Mouse (Mus musculus) bone marrow, adult 2 months (tissue): ENCODE results near the gene Xylt2.

ENCODE experiments used
- CTCF ChIP-seq: fragments of 200-500 bp; IDR thresholded peaks from 2 replicates; pipeline ENCODE4 v1.5.1; 2011; ENCODE audit warnings: low read length, control low read depth; ENCODE audit not compliant: control insufficient read depth, insufficient read depth
- POLR2A ChIP-seq: fragments of 200-500 bp; IDR thresholded peaks from 2 replicates; pipeline ENCODE4 v1.6.1; 2011; ENCODE audit warnings: low read depth, mild to moderate bottlenecking, control low read depth, low read length, borderline replicate concordance; ENCODE audit not compliant: control insufficient read depth

DNA sequence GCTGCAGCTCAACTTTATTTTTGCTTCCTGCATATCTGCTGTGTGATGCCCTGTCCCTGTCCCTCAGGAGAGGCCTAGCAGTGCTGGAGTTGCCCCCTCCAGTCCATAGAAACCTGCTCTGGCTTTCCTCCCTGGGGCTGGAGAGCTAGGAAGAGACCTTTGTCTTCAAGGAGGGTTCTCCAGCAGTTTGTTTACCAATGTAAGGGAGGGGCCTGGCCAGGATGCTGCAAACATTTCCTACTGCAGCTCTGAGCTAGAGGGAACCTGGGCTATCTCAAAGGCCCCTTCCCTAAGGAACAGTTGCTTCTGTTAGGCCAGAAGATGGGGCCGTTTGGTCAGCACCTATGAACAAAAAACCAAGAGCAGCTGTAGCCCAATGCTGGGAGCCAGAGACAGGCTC, 16.0 kb downstream of the Xylt2 start:
- TF ChIP-seq POLR2A (no peak), CTCF (no peak)
